Mouse (Mus musculus) embryonic fibroblast, embryonic 13.5 days (primary cell): ENCODE results near the gene Klra3.
"Not testable (repeated sequence)": the region's sequence is repeated elsewhere in the genome, so short reads cannot be mapped to it uniquely, and the experiment has no call there.

Source experiments
- CTCF ChIP-seq: IDR thresholded peaks from 2 replicates; pipeline ENCODE4 v1.5.1; 2011; ENCODE audit warnings: mild to moderate bottlenecking, control low read depth, low read length, moderate library complexity, borderline replicate concordance; ENCODE audit not compliant: insufficient read depth
- POLR2A ChIP-seq: IDR thresholded peaks from 2 replicates; pipeline ENCODE4 v1.6.1; 2011; ENCODE audit warnings: low read depth, mild to moderate bottlenecking, control low read depth, low read length, moderate library complexity

GRCm38 (mm10) chr6:130281828-130282227 lies 55.5 kb downstream of the Klra3 start, which contains the start of gene Klra10:
- not testable (repeated sequence) for TF ChIP-seq CTCF, POLR2A
